Mouse (Mus musculus): ENCODE measurements around the gene Gm42372. TPM values are rescaled to one million over a fixed set of nuclear protein-coding genes. Genes with fewer than 3 reads are reported as not detected.

Gene Gm42372
- total and polyA plus RNA-seq, 3 experiments, result 0.42 TPM; not detected in 2

- DNase-seq (ENCODE audit: low read depth, low spot score), result peak; percentile 40
- Histone ChIP-seq H3K36me3 (ENCODE audit: control insufficient read depth in 1 of 2, insufficient read depth in 2 of 2, low read length in 2 of 2) (peaks cover 0 to 16% of the 10 kb centered on the region in 2 experiments; a peak in 3 of 4 replicates), H3K79me2 (ENCODE audit: control insufficient read depth, insufficient read depth, low read length, poor library complexity) (peaks cover 54% of the 10 kb centered on the region), H3K27me3 (ENCODE audit: control insufficient read depth in 1 of 2, insufficient read depth in 2 of 2, low read length in 2 of 2) (no peaks in the 10 kb centered on the region), H3K4me3 (ENCODE audit: control insufficient read depth in 1 of 2, insufficient read depth in 1 of 2, low read depth in 2 of 2, low read length in 2 of 2) (no peak overlapping the region), H3K9me3 (replicated peaks; ENCODE audit: insufficient read depth, low read length) (no peaks in the 10 kb centered on the region), H3K27ac (ENCODE audit: control insufficient read depth, low read depth, low read length) (no peak overlapping the region), H3K4me1 (ENCODE audit: control insufficient read depth in 1 of 2, insufficient read depth in 2 of 2, low read length in 2 of 2) (peaks cover 4 to 15% of the 10 kb centered on the region in 2 experiments; a peak in 3 of 4 replicates), H3K9ac (ENCODE audit: control insufficient read depth, low read depth, low read length, poor library complexity, severe bottlenecking) (no peak overlapping the region)
- TF ChIP-seq USF1 (IDR thresholded peaks at IDR 0.05; ENCODE audit: low read depth, low read length), result no peak
- no peak for TF ChIP-seq SIN3A (IDR thresholded peaks at IDR 0.05; ENCODE audit: low read length)
These were observed 42.6 kb downstream of the Gm42372 start for GRCm38 (mm10) chr7:17025505-17025894.

GRCm38 (mm10) chr7:17025896-17026622, 43.2 kb downstream of the Gm42372 start:
- Histone ChIP-seq H3K4me1 (ENCODE audit: control insufficient read depth in 1 of 2, insufficient read depth in 2 of 2, low read length in 2 of 2) (peaks cover 4 to 15% of the 10 kb centered on the region in 2 experiments; a peak in 3 of 4 replicates), H3K27me3 (ENCODE audit: control insufficient read depth in 1 of 2, insufficient read depth in 2 of 2, low read length in 2 of 2) (no peaks in the 10 kb centered on the region), H3K9me3 (replicated peaks; ENCODE audit: insufficient read depth, low read length) (no peaks in the 10 kb centered on the region), H3K36me3 (ENCODE audit: control insufficient read depth in 1 of 2, insufficient read depth in 2 of 2, low read length in 2 of 2) (peaks cover 0 to 16% of the 10 kb centered on the region in 2 experiments; a peak in 3 of 4 replicates), H3K79me2 (ENCODE audit: control insufficient read depth, insufficient read depth, low read length, poor library complexity) (peaks cover 50% of the 10 kb centered on the region), H3K4me3 (ENCODE audit: control insufficient read depth in 1 of 2, insufficient read depth in 1 of 2, low read depth in 2 of 2, low read length in 2 of 2) (peak overlapping the region; percentile 80 to 88), H3K9ac (ENCODE audit: control insufficient read depth, low read depth, low read length, poor library complexity, severe bottlenecking) (peak overlapping the region; percentile 89), H3K27ac (ENCODE audit: control insufficient read depth, low read depth, low read length) (no peak overlapping the region)
- DNase-seq (ENCODE audit: low read depth, low spot score), result no peak
- TF ChIP-seq SIN3A (IDR thresholded peaks at IDR 0.05; ENCODE audit: low read length) (no peak), ZMIZ1 (IDR thresholded peaks at IDR 0.05; ENCODE audit: low read depth, low read length) (no peak), BHLHE40 (IDR thresholded peaks at IDR 0.05; ENCODE audit: borderline replicate concordance, low read depth, low read length) (no peak), TAL1 (IDR thresholded peaks at IDR 0.05; ENCODE audit: low read length) (no peak), USF2 (IDR thresholded peaks at IDR 0.05; ENCODE audit: borderline replicate concordance in 1 of 2, insufficient read depth in 1 of 2, low read depth in 1 of 2, low read length in 2 of 2) (no peak), ELF1 (IDR thresholded peaks at IDR 0.05; ENCODE audit: low read depth, low read length) (no peak), SMC3 (IDR thresholded peaks at IDR 0.05; ENCODE audit: low read depth, low read length) (no peak), TCF12 (IDR thresholded peaks at IDR 0.05; ENCODE audit: low read depth, low read length) (no peak), E2F4 (IDR thresholded peaks at IDR 0.05; ENCODE audit: borderline replicate concordance, low read depth, low read length) (no peak), USF1 (IDR thresholded peaks at IDR 0.05; ENCODE audit: low read depth, low read length) (no peak), EP300 (IDR thresholded peaks at IDR 0.05; ENCODE audit: low read depth in 1 of 2, low read length in 2 of 2) (no peak), MAFK (IDR thresholded peaks at IDR 0.05; ENCODE audit: borderline replicate concordance, low read depth, low read length) (no peak), HCFC1 (IDR thresholded peaks at IDR 0.05; ENCODE audit: low read depth, low read length) (no peak), MAX (IDR thresholded peaks at IDR 0.05; ENCODE audit: low read length) (no peak)

All from MEL (cell line).